Mouse (Mus musculus) left cerebral cortex, postnatal 4 days (tissue): Measurements from ENCODE around the gene Tmem219. TPM values are rescaled to one million over a fixed set of nuclear protein-coding genes. Genes with fewer than 3 reads are reported as not detected.

Source experiments
- total RNA-seq, 2 experiments: library from RNA; stranded (reverse); gene quantifications; 2 replicates each; pipeline ENCODE4 v1.2.3; 2021

The Tmem219 gene
- total RNA-seq, 2 experiments from 2014 or later, result 19.4 to 20.8 TPM

Other genes starting within 250 kb of the Tmem219 start
- gene Sult1a1, start 246.5 kb downstream of the Tmem219 start, total RNA-seq, result 1 to 10 TPM; 2.9 to 3.1 TPM
- gene Bola2, start 227.5 kb downstream of the Tmem219 start, total RNA-seq, result 100 to 1,000 TPM; 107 to 115 TPM
- 10 to 100 TPM; 25.4 to 26.5 TPM for gene Slx1b, start 227.1 kb downstream of the Tmem219 start, total RNA-seq
- 100 to 1,000 TPM; 137 to 143 TPM for gene Coro1a, start 215.1 kb downstream of the Tmem219 start, total RNA-seq
- gene Mapk3, start 163.3 kb downstream of the Tmem219 start, total RNA-seq, result 100 to 1,000 TPM; 196 to 202 TPM
- 1 to 10 TPM; 5.2 to 5.5 TPM for gene Gdpd3, start 156.6 kb downstream of the Tmem219 start, total RNA-seq
- gene Ypel3, start 146.0 kb downstream of the Tmem219 start, total RNA-seq, result 100 to 1,000 TPM; 110 to 113 TPM
- under 1 TPM; 0.40 to 0.58 TPM for gene Tbx6, start 141.4 kb downstream of the Tmem219 start, total RNA-seq
- gene Ppp4c, start 130.4 kb downstream of the Tmem219 start, total RNA-seq, result 10 to 100 TPM; 71.1 to 79.7 TPM
- 100 to 1,000 TPM; 165 to 167 TPM for gene Fam57b, start 125.2 kb downstream of the Tmem219 start, total RNA-seq
- not detected for gene 4930451I11Rik, start 91.3 kb downstream of the Tmem219 start, total RNA-seq
- gene Doc2a, start 75.5 kb downstream of the Tmem219 start, total RNA-seq, result 10 to 100 TPM; 74.3 to 84.4 TPM
- 10 to 100 TPM; 31.5 to 41.2 TPM for gene Hirip3, start 60.9 kb downstream of the Tmem219 start, total RNA-seq
- gene Ino80e, start 60.5 kb downstream of the Tmem219 start, total RNA-seq, result 10 to 100 TPM; 61.7 to 65.2 TPM
- 100 to 1,000 TPM; 158 to 165 TPM for gene Taok2, start 38.2 kb downstream of the Tmem219 start, total RNA-seq
- 100 to 1,000 TPM; 151 to 167 TPM for gene Kctd13, start 6.0 kb upstream of the Tmem219 start, total RNA-seq
- gene Asphd1, start 26.7 kb upstream of the Tmem219 start, total RNA-seq, result 10 to 100 TPM; 26.5 to 31.9 TPM
- 100 to 1,000 TPM; 214 to 235 TPM for gene Sez6l2, start 27.6 kb upstream of the Tmem219 start, total RNA-seq
- 100 to 1,000 TPM in 1 of 2 experiments, 10 to 100 TPM in 1; 92.7 to 104 TPM for gene Cdipt, start 53.0 kb upstream of the Tmem219 start, total RNA-seq
- gene Cdiptos, start 53.2 kb upstream of the Tmem219 start, total RNA-seq, result not detected
- gene Mvp, start 91.7 kb upstream of the Tmem219 start, total RNA-seq, result 1 to 10 TPM; 5.4 to 6.0 TPM
- 1 to 10 TPM in 1 of 2 experiments, not detected in 1; 1.6 TPM for gene Pagr1b, start 93.6 kb upstream of the Tmem219 start, total RNA-seq
- gene Pagr1a, start 94.4 kb upstream of the Tmem219 start, total RNA-seq, result 10 to 100 TPM; 10.2 to 15.4 TPM
- gene Gm42742, start 98.2 kb upstream of the Tmem219 start, total RNA-seq, result 10 to 100 TPM; 36.7 to 48.6 TPM
- 100 to 1,000 TPM; 132 to 136 TPM for gene Prrt2, start 98.3 kb upstream of the Tmem219 start, total RNA-seq
- gene Maz, start 104.1 kb upstream of the Tmem219 start, total RNA-seq, result 100 to 1,000 TPM; 322 to 334 TPM
- gene Kif22, start 119.6 kb upstream of the Tmem219 start, total RNA-seq, result 10 to 100 TPM; 10.4 to 12.5 TPM
- gene Zg16, start 164.4 kb upstream of the Tmem219 start, total RNA-seq, result not detected
- under 1 TPM; 0.77 to 0.90 TPM for gene AI467606, start 168.4 kb upstream of the Tmem219 start, total RNA-seq
- under 1 TPM in 1 of 2 experiments, not detected in 1; 0.18 TPM for gene Qprt, start 199.3 kb upstream of the Tmem219 start, total RNA-seq
- under 1 TPM; 0.22 to 0.74 TPM for gene Spn, start 214.9 kb upstream of the Tmem219 start, total RNA-seq